In genomic region chr2:142329761-142330160, GRCm38 (mm10) we compare ENCODE assay signal across 20 mouse cellular contexts.
DNase-seq lines count a peak whose midpoint lies in the region; ATAC-seq and TF ChIP-seq lines count a peak whose summit lies in the region.
"Had no signal": no experiment of that assay in that cellular context is flagged by ENCODE, and none has a peak within 500 bp of the region (broad histone marks: within the 10 kb centered on the region; RNA-seq: fewer than 3 reads in every experiment).

No protein-coding gene starts in this region.

- H3K4me2 ChIP-seq in forebrain, embryonic 16.5 days (ENCODE audit: low read length), result no peak overlapping the region
- no peak overlapping the region for H3K4me2 ChIP-seq in forebrain, embryonic 11.5 days (ENCODE audit: low read depth, low read length, severe bottlenecking)
- H3K4me2 ChIP-seq in hindbrain, postnatal 0 days (ENCODE audit: low read depth, low read length), result no peak overlapping the region
- H3K4me2 ChIP-seq in hindbrain, embryonic 12.5 days (replicated peaks), result no peak overlapping the region
- H3K4me2 ChIP-seq in neural tube, embryonic 13.5 days, result no peak overlapping the region

- peaks cover 8% of the 10 kb centered on the region for H3K4me1 ChIP-seq in forebrain, embryonic 16.5 days (replicated peaks; ENCODE audit: control insufficient read depth, insufficient read depth, low read length)
- peaks cover 6% of the 10 kb centered on the region; the same call in 1 of the 2 replicates for H3K4me1 ChIP-seq in forebrain, embryonic 11.5 days (replicated peaks; ENCODE audit: control insufficient read depth, insufficient read depth, low read length)
- 0 out of 2 replicates have a peak, but pooled peaks cover under 1% of the 10 kb centered on the region for H3K4me1 ChIP-seq in hindbrain, postnatal 0 days (ENCODE audit: insufficient read depth, low read length)
- H3K4me1 ChIP-seq in hindbrain, embryonic 12.5 days, result peaks cover 6% of the 10 kb centered on the region
- H3K4me1 ChIP-seq in neural tube, embryonic 13.5 days (replicated peaks), result peaks cover 16% of the 10 kb centered on the region

- peak; percentile 17; the same call in 1 of the 2 replicates for ATAC-seq in forebrain, embryonic 16.5 days
- ATAC-seq in forebrain, embryonic 11.5 days (replicated peaks; ENCODE audit: low FRiP score), result no peak
- no peak for ATAC-seq in hindbrain, postnatal 0 days
- no peak for ATAC-seq in hindbrain, embryonic 12.5 days (ENCODE audit: low FRiP score)
- peak; percentile 59; the same call in 1 of the 2 replicates for ATAC-seq in neural tube, embryonic 13.5 days (ENCODE audit: low read depth)
- ATAC-seq: activated CD4-positive, CD25-positive, alpha-beta regulatory T cell, adult 4 months; intestine, embryonic 16.5 days; Patski had no signal

- no peak overlapping the region for H3K27ac ChIP-seq in forebrain, embryonic 16.5 days (ENCODE audit: low read length)
- no peak overlapping the region for H3K27ac ChIP-seq in forebrain, embryonic 11.5 days (ENCODE audit: low read depth, low read length)
- no peak overlapping the region for H3K27ac ChIP-seq in hindbrain, postnatal 0 days
- H3K27ac ChIP-seq in hindbrain, embryonic 12.5 days, result no peak overlapping the region
- H3K27ac ChIP-seq in neural tube, embryonic 13.5 days (replicated peaks), result no peak overlapping the region
- H3K27ac ChIP-seq: embryonic facial prominence, embryonic 10.5 days; heart, embryonic 10.5 days had no signal

- no peaks in the 10 kb centered on the region for H3K36me3 ChIP-seq in forebrain, embryonic 16.5 days (ENCODE audit: control insufficient read depth, insufficient read depth)
- H3K36me3 ChIP-seq in forebrain, embryonic 11.5 days (ENCODE audit: control insufficient read depth, insufficient read depth, low read length), result no peaks in the 10 kb centered on the region
- H3K36me3 ChIP-seq in hindbrain, postnatal 0 days (ENCODE audit: insufficient read depth, low read length), result no peaks in the 10 kb centered on the region
- no peaks in the 10 kb centered on the region for H3K36me3 ChIP-seq in hindbrain, embryonic 12.5 days
- H3K36me3 ChIP-seq in neural tube, embryonic 13.5 days, result no peaks in the 10 kb centered on the region
- H3K36me3 ChIP-seq: embryonic facial prominence, embryonic 10.5 days; heart, embryonic 10.5 days had no signal

- WGBS in forebrain, embryonic 16.5 days, result 32% methylated on average over 7 of the region's 7 CpGs
- 70% methylated on average over 7 of the region's 7 CpGs for WGBS in forebrain, embryonic 11.5 days
- 53% methylated on average over 7 of the region's 7 CpGs for WGBS in hindbrain, postnatal 0 days
- 68% methylated on average over 7 of the region's 7 CpGs for WGBS in hindbrain, embryonic 12.5 days
- 41% methylated on average over 7 of the region's 7 CpGs for WGBS in neural tube, embryonic 13.5 days

- H3K9me3 ChIP-seq in forebrain, embryonic 16.5 days (ENCODE audit: control insufficient read depth, low read length), result no peaks in the 10 kb centered on the region
- H3K9me3 ChIP-seq in forebrain, embryonic 11.5 days (ENCODE audit: control insufficient read depth, low read length), result no peaks in the 10 kb centered on the region
- no peaks in the 10 kb centered on the region for H3K9me3 ChIP-seq in hindbrain, postnatal 0 days (ENCODE audit: low read length)
- no peaks in the 10 kb centered on the region for H3K9me3 ChIP-seq in hindbrain, embryonic 12.5 days (replicated peaks)
- H3K9me3 ChIP-seq in neural tube, embryonic 13.5 days, result no peaks in the 10 kb centered on the region
- H3K9me3 ChIP-seq: embryonic facial prominence, embryonic 10.5 days; heart, embryonic 10.5 days had no signal

- H3K4me3 ChIP-seq in forebrain, embryonic 16.5 days (replicated peaks; ENCODE audit: low read length), result no peak overlapping the region
- H3K4me3 ChIP-seq in forebrain, embryonic 11.5 days (ENCODE audit: low read depth, low read length), result no peak overlapping the region
- no peak overlapping the region for H3K4me3 ChIP-seq in hindbrain, postnatal 0 days (ENCODE audit: low read length)
- no peak overlapping the region for H3K4me3 ChIP-seq in hindbrain, embryonic 12.5 days
- H3K4me3 ChIP-seq in neural tube, embryonic 13.5 days, result no peak overlapping the region
- H3K4me3 ChIP-seq: embryonic facial prominence, embryonic 10.5 days; heart, embryonic 10.5 days had no signal

- H3K9ac ChIP-seq in forebrain, embryonic 16.5 days (replicated peaks; ENCODE audit: low read depth, low read length), result no peak overlapping the region
- H3K9ac ChIP-seq in forebrain, embryonic 11.5 days (ENCODE audit: low read length), result no peak overlapping the region
- H3K9ac ChIP-seq in hindbrain, postnatal 0 days (replicated peaks; ENCODE audit: low read length), result no peak overlapping the region
- no peak overlapping the region for H3K9ac ChIP-seq in hindbrain, embryonic 12.5 days
- H3K9ac ChIP-seq in neural tube, embryonic 13.5 days, result no peak overlapping the region

- no peaks in the 10 kb centered on the region for H3K27me3 ChIP-seq in forebrain, embryonic 16.5 days (replicated peaks; ENCODE audit: control insufficient read depth, insufficient read depth, low read length)
- peaks cover 18% of the 10 kb centered on the region for H3K27me3 ChIP-seq in forebrain, embryonic 11.5 days (ENCODE audit: control insufficient read depth, insufficient read depth, low read length)
- no peaks in the 10 kb centered on the region for H3K27me3 ChIP-seq in hindbrain, postnatal 0 days (ENCODE audit: insufficient read depth, low read length)
- H3K27me3 ChIP-seq in hindbrain, embryonic 12.5 days, result no peaks in the 10 kb centered on the region
- no peaks in the 10 kb centered on the region for H3K27me3 ChIP-seq in neural tube, embryonic 13.5 days
- H3K27me3 ChIP-seq: CH12.LX, Patski had no signal

- no peak for TF ChIP-seq CTCF in hindbrain, postnatal 0 days (IDR thresholded peaks at IDR 0.05; ENCODE audit: low read depth)

- no peak for DNase-seq in forebrain, embryonic 11.5 days (ENCODE audit: low spot score)
- peak; percentile 14 for DNase-seq in hindbrain, postnatal 0 days (ENCODE audit: low spot score)
- DNase-seq in neural tube, embryonic 10.5 days (ENCODE audit: extremely low spot score, low spot score), result no peak
- no peak for DNase-seq in lung, postnatal 4 days
- no peak for DNase-seq in B cell, adult 2 months
- DNase-seq: adrenal gland, postnatal 14 days; cerebellum, adult 2 months; cerebellum, postnatal 10 days; gastrocnemius, postnatal 36 days; heart, adult 11 months; heart, postnatal 10 days had no signal

Comparison
In these comparisons a context has a peak if more than half of its experiments do, and no peak if none do; other contexts are left out.
1. ATAC-seq: peak in forebrain, embryonic 16.5 days (single experiment) and neural tube, embryonic 13.5 days (single experiment); none in forebrain, embryonic 11.5 days (single experiment), hindbrain, postnatal 0 days (single experiment) and hindbrain, embryonic 12.5 days (single experiment).